Mouse (Mus musculus) kidney, adult 2 months (tissue): ENCODE data around the gene Wrap53.

Source experiments
- CTCF ChIP-seq: fragments of 200-500 bp; conservative IDR thresholded peaks from 2 replicates; pipeline ENCODE4 v1.5.1; 2011; ENCODE audit warnings: low read depth, mild to moderate bottlenecking, control low read depth, low read length, moderate library complexity, mixed read lengths; ENCODE audit not compliant: insufficient read depth, insufficient read length
- POLR2A ChIP-seq: fragments of 200-500 bp; IDR thresholded peaks from one replicate; pipeline ENCODE4 v1.6.1; 2011; ENCODE audit warnings: low read depth, low read length, control low read depth

DNA sequence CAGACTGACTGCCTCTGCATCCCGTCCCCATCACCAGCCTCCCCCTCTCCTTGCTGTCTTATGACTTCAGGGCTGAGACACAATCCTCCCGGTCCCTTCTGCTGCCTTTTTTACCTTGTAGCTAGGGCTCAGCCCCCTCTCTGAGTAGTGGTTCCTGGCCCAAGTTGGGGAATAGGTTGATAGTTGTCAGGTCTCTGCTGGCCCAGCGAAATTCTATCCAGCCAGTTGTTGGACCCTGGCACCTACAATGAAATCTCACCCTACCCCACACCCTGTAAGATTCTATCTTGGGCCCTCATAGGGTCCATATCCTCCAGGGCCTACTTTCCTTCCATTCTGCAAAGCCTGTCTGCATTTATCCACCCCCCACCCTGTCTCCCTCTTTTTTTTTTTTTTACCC, 11.4 kb upstream of the Wrap53 start:
- TF ChIP-seq CTCF: no peak
- TF ChIP-seq POLR2A: no peak
